Mouse (Mus musculus): ENCODE measurements around the gene Gm21680. TPM values are rescaled to one million over a fixed set of nuclear protein-coding genes. Genes with fewer than 3 reads are reported as not detected.

Gm21680 gene
- polyA plus RNA-seq, 1 experiment from 2014 or later, result not detected

Other genes with a start within 250 kb of the Gm21680 start
- 2.7 and 3.1 TPM in 2 replicates for gene Actr3b, start 212.7 kb downstream of the Gm21680 start, polyA plus RNA-seq (2015; fragmentation: Nextera tagmentation; extraction: Ambion mirVana)
- not detected in 2 replicates for gene Gm21663, start 30.3 kb downstream of the Gm21680 start, polyA plus RNA-seq (2015; fragmentation: Nextera tagmentation; extraction: Ambion mirVana)
- not detected in 2 replicates for gene Gm21671, start 18.2 kb downstream of the Gm21680 start, polyA plus RNA-seq (2015; fragmentation: Nextera tagmentation; extraction: Ambion mirVana)
- gene Gm21698, start 16.0 kb upstream of the Gm21680 start, polyA plus RNA-seq (2015; fragmentation: Nextera tagmentation; extraction: Ambion mirVana), result 0.14 TPM in 1 of 2 replicates, not detected in the other
- gene Gm1979, start 32.1 kb upstream of the Gm21680 start, polyA plus RNA-seq (2015; fragmentation: Nextera tagmentation; extraction: Ambion mirVana), result not detected in 2 replicates
- not detected in 2 replicates for gene Gm5862, start 50.3 kb upstream of the Gm21680 start, polyA plus RNA-seq (2015; fragmentation: Nextera tagmentation; extraction: Ambion mirVana)
- gene Speer4a, start 66.9 kb upstream of the Gm21680 start, polyA plus RNA-seq (2015; fragmentation: Nextera tagmentation; extraction: Ambion mirVana), result not detected in 2 replicates
- gene Gm7347, start 85.9 kb upstream of the Gm21680 start, polyA plus RNA-seq (2015; fragmentation: Nextera tagmentation; extraction: Ambion mirVana), result not detected in 2 replicates
- gene Gm10471, start 116.6 kb upstream of the Gm21680 start, polyA plus RNA-seq (2015; fragmentation: Nextera tagmentation; extraction: Ambion mirVana), result not detected in 2 replicates
- 0.21 TPM in 1 of 2 replicates, not detected in the other for gene 5031410I06Rik, start 132.7 kb upstream of the Gm21680 start, polyA plus RNA-seq (2015; fragmentation: Nextera tagmentation; extraction: Ambion mirVana)
- gene Gm10220, start 148.8 kb upstream of the Gm21680 start, polyA plus RNA-seq (2015; fragmentation: Nextera tagmentation; extraction: Ambion mirVana), result not detected in 2 replicates